Mouse (Mus musculus) hindbrain, embryonic 13.5 days (tissue): ENCODE measurements around the gene Sdk2. TPM values are rescaled to one million over a fixed set of nuclear protein-coding genes. Genes with fewer than 3 reads are reported as not detected.
A peak's percentile ranks its signal among the peaks of the same experiment; 100 is the strongest.

ENCODE experiments used
- ATAC-seq: fragments of 200-750 bp; cut with Nextera tagmentation; 2 replicates; pipeline ENCODE4 v1.8.0; 2017; ENCODE audit warnings: moderate TSS enrichment; ENCODE audit not compliant: low FRiP score
- H3K27ac ChIP-seq: fragments of 300-500 bp; sonication (generic); 2 replicates; pipeline ENCODE4 v1.5.1; 2015; ENCODE audit warnings: inconsistent platforms, mild to moderate bottlenecking, moderate library complexity
- H3K27me3 ChIP-seq: fragments of 300-500 bp; sonication (generic); 2 replicates; pipeline ENCODE4 v1.6.1; 2015; ENCODE audit warnings: mild to moderate bottlenecking, inconsistent platforms
- H3K36me3 ChIP-seq: fragments of 300-500 bp; sonication (generic); 2 replicates; pipeline ENCODE4 v1.6.1; 2015; ENCODE audit warnings: mild to moderate bottlenecking, inconsistent platforms
- H3K4me1 ChIP-seq: fragments of 300-500 bp; sonication (generic); replicated peaks from 2 replicates; pipeline ENCODE4 v1.6.1; 2015; ENCODE audit warnings: inconsistent platforms
- H3K4me2 ChIP-seq: fragments of 300-500 bp; sonication (generic); 2 replicates; pipeline ENCODE4 v1.6.1; 2015; ENCODE audit warnings: inconsistent platforms, mild to moderate bottlenecking, moderate library complexity
- H3K4me3 ChIP-seq: fragments of 300-500 bp; sonication (generic); 2 replicates; pipeline ENCODE4 v1.5.1; 2015; ENCODE audit warnings: mild to moderate bottlenecking, inconsistent platforms
- H3K9ac ChIP-seq: fragments of 300-500 bp; sonication (generic); 2 replicates; pipeline ENCODE4 v1.6.1; 2015; ENCODE audit warnings: mild to moderate bottlenecking, inconsistent platforms
- H3K9me3 ChIP-seq: fragments of 300-500 bp; sonication (generic); 2 replicates; pipeline ENCODE4 v1.6.1; 2016; ENCODE audit warnings: inconsistent platforms
- WGBS: fragments of 180-500 bp; shearing (Covaris S2); methylation state at CpG from one replicate; pipeline ENCODE4 v1.1.7; 2015; 5-methylcytosine and 5-hydroxymethylcytosine counted together
- polyA plus RNA-seq: library from polyadenylated mRNA; unstranded; fragments of >200 nt; fragmentation: Nextera tagmentation; extraction: Ambion mirVana; gene quantifications from 2 replicates; pipeline ENCODE4 v1.2.1, GENCODE M21; 2015

Gene Sdk2
- polyA plus RNA-seq, 1 experiment from 2014 or later: 4.2 TPM

GRCm38 (mm10) chr11:113811546-113812339 is 255.1 kb downstream of the Sdk2 start:
- H3K9ac ChIP-seq: no peak overlapping the region
- no peak overlapping the region for H3K4me2 ChIP-seq
- no peaks in the 10 kb centered on the region for H3K27me3 ChIP-seq
- H3K9me3 ChIP-seq: no peaks in the 10 kb centered on the region
- H3K4me3 ChIP-seq: no peak overlapping the region
- no peak; the same call in 1 of the 2 replicates for ATAC-seq
- peaks cover 17% of the 10 kb centered on the region for H3K4me1 ChIP-seq
- WGBS: 63% methylated on average over 20 of the region's 20 CpGs
- H3K27ac ChIP-seq: no peak overlapping the region
- H3K36me3 ChIP-seq: 0 out of 2 replicates have a peak, but pooled peaks cover 4% of the 10 kb centered on the region

- ATAC-seq: peak; percentile 84
- 41% methylated on average over 24 of the region's 24 CpGs for WGBS
Measured at GRCm38 (mm10) chr11:113810638-113811545, 256.0 kb downstream of the Sdk2 start.

GRCm38 (mm10) chr11:113807086-113807485 is 259.8 kb downstream of the Sdk2 start:
- ATAC-seq: no peak
- H3K9me3 ChIP-seq: no peaks in the 10 kb centered on the region
- no peak overlapping the region; the same call in 1 of the 2 replicates for H3K27ac ChIP-seq
- 24% methylated on average over 9 of the region's 9 CpGs for WGBS
- H3K4me1 ChIP-seq: peaks cover 37% of the 10 kb centered on the region
- no peak overlapping the region for H3K4me2 ChIP-seq
- no peak overlapping the region for H3K9ac ChIP-seq
- H3K36me3 ChIP-seq: 0 out of 2 replicates have a peak, but pooled peaks cover 4% of the 10 kb centered on the region
- H3K4me3 ChIP-seq: no peak overlapping the region
- H3K27me3 ChIP-seq: no peaks in the 10 kb centered on the region; the same call in 1 of the 2 replicates

More at GRCm38 (mm10) chr11:113810638-113811545, 256.0 kb downstream of the Sdk2 start:
- Histone ChIP-seq H3K27me3 (no peaks in the 10 kb centered on the region; the same call in 1 of the 2 replicates), H3K27ac (no peak overlapping the region; the same call in 1 of the 2 replicates), H3K36me3 (0 out of 2 replicates have a peak, but pooled peaks cover 4% of the 10 kb centered on the region), H3K9me3 (no peaks in the 10 kb centered on the region), H3K4me1 (peaks cover 26% of the 10 kb centered on the region), H3K4me3 (no peak overlapping the region), H3K4me2 (no peak overlapping the region), H3K9ac (peak overlapping the region; percentile 56)

DNA sequence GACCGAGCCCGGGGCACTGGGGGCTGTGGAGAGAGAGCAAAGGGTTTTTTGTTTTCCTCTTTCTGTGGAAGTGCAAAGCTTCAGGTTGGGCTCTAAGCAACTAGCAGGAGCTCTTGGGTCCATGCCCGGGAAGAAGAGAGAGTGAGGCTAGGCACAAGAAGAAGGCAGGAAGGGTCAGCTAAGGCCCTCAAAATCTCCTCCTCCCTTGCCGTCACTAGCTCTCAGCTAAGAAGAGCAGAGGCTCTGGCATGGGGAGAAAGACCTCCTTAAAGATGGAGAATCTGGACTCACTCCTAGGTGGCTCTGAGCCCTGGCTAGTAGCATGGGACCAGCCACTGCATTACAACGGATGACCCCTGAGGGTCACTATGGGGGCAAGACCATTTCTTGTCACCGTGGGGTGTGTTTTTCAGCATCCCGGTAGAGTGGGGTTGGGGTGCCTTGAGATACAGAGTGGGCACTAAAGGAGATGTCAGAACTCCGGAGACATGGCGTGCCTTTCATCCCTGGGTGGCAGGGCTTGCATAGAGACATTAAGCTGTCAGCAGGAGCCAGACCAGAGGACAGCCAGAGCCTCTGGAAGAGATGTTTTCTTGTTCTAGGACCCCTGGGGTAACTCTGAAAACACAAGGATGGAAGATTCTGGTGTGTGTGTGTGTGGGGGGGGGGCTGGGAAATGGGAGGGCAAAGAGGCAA is 260.3 kb downstream of the Sdk2 start:
- H3K9me3 ChIP-seq: no peaks in the 10 kb centered on the region
- H3K4me1 ChIP-seq: peaks cover 38% of the 10 kb centered on the region
- H3K4me2 ChIP-seq: no peak overlapping the region
- ATAC-seq: no peak
- 0 out of 2 replicates have a peak, but pooled peaks cover 4% of the 10 kb centered on the region for H3K36me3 ChIP-seq
- H3K27ac ChIP-seq: no peak overlapping the region; the same call in 1 of the 2 replicates
- no peak overlapping the region; the same call in 1 of the 2 replicates for H3K9ac ChIP-seq
- no peak overlapping the region for H3K4me3 ChIP-seq
- no peaks in the 10 kb centered on the region; the same call in 1 of the 2 replicates for H3K27me3 ChIP-seq
- 39% methylated on average over 9 of the region's 9 CpGs for WGBS

- no peak overlapping the region for H3K4me3 ChIP-seq
- ATAC-seq: no peak
- H3K27ac ChIP-seq: no peak overlapping the region
- peak overlapping the region; percentile 19; the same call in 1 of the 2 replicates for H3K9ac ChIP-seq
- peaks cover 39% of the 10 kb centered on the region for H3K4me1 ChIP-seq
- 0 out of 2 replicates have a peak, but pooled peaks cover 4% of the 10 kb centered on the region for H3K36me3 ChIP-seq
- no peak overlapping the region for H3K4me2 ChIP-seq
- H3K27me3 ChIP-seq: peaks cover 2% of the 10 kb centered on the region; the same call in 1 of the 2 replicates
- 70% methylated on average over 10 of the region's 10 CpGs for WGBS
- no peaks in the 10 kb centered on the region for H3K9me3 ChIP-seq
Measured at GRCm38 (mm10) chr11:113805974-113806373, 260.9 kb downstream of the Sdk2 start.

DNA sequence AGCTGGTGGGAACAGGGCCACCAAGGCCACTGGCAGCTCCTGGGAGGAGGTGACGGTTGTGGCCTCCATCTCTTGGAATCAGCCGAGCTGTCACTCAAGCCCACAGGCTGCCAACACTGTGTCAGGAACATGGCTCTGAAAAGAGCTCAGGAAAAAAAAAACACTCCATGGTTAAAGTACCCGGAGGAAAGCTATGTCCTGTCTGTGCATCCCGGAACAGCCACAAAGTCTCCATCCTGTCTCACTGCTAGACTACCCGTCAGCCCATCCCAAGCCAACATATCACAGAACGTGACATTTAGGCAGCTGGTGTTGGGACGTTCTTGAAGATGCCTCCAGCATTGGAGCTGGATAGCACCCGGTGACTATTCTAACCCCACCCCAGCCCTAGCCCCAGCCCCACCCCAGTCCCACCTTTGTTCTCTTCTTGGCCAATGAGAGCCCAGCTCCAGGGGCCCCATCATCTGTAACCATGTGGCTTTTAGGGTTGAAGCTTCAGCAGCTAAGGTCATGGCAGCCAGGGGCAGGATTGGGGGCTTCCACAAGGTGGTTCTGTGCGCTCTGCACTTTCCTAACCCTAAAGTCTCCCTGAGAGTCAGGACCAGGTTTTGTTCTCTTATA is 263.4 kb downstream of the Sdk2 start:
- peaks cover 10% of the 10 kb centered on the region; the same call in 1 of the 2 replicates for H3K36me3 ChIP-seq
- ATAC-seq: no peak
- no peak overlapping the region for H3K4me2 ChIP-seq
- H3K27me3 ChIP-seq: peaks cover 3% of the 10 kb centered on the region; the same call in 1 of the 2 replicates
- H3K4me3 ChIP-seq: no peak overlapping the region
- H3K27ac ChIP-seq: no peak overlapping the region
- H3K9me3 ChIP-seq: no peaks in the 10 kb centered on the region
- 66% methylated on average over 9 of the region's 9 CpGs for WGBS
- no peak overlapping the region for H3K9ac ChIP-seq
- H3K4me1 ChIP-seq: peaks cover 41% of the 10 kb centered on the region

DNA sequence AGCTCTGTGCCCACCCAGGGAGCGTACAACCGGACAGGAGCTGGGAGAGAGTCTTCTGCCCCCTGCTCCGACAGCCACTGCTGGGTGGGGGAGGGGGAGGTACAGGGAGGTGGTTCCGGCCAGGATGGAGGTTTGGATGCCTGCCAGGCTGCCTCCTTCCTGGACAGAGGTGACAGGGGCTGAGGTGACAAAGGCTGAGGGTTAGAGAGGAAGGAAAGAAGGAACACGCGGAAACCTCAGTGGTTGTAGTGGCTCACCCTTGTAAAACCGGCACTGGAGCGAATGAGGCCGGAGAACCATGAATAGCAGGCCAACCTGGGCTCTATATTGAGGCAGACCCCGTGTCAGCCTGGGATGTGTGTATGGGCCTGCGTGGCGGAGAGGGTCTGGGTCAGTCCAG is 264.4 kb downstream of the Sdk2 start:
- no peak overlapping the region for H3K4me3 ChIP-seq
- no peaks in the 10 kb centered on the region for H3K9me3 ChIP-seq
- peaks cover 3% of the 10 kb centered on the region; the same call in 1 of the 2 replicates for H3K27me3 ChIP-seq
- H3K4me2 ChIP-seq: no peak overlapping the region
- no peak overlapping the region for H3K9ac ChIP-seq
- peaks cover 10% of the 10 kb centered on the region; the same call in 1 of the 2 replicates for H3K36me3 ChIP-seq
- ATAC-seq: no peak
- peaks cover 50% of the 10 kb centered on the region for H3K4me1 ChIP-seq
- 50% methylated on average over 12 of the region's 12 CpGs for WGBS
- H3K27ac ChIP-seq: no peak overlapping the region

GRCm38 (mm10) chr11:113800026-113800425 is 266.8 kb downstream of the Sdk2 start:
- H3K4me3 ChIP-seq: no peak overlapping the region
- H3K4me1 ChIP-seq: peaks cover 42% of the 10 kb centered on the region
- H3K9me3 ChIP-seq: no peaks in the 10 kb centered on the region
- no peak overlapping the region for H3K27ac ChIP-seq
- peaks cover 10% of the 10 kb centered on the region; the same call in 1 of the 2 replicates for H3K36me3 ChIP-seq
- H3K27me3 ChIP-seq: 0 out of 2 replicates have a peak, but pooled peaks cover 3% of the 10 kb centered on the region
- no peak overlapping the region for H3K9ac ChIP-seq
- no peak overlapping the region for H3K4me2 ChIP-seq
- 98% methylated on average over 12 of the region's 12 CpGs for WGBS
- ATAC-seq: no peak

- 31% methylated on average over 14 of the region's 14 CpGs for WGBS
Measured at GRCm38 (mm10) chr11:113799041-113799447, 267.8 kb downstream of the Sdk2 start.

DNA sequence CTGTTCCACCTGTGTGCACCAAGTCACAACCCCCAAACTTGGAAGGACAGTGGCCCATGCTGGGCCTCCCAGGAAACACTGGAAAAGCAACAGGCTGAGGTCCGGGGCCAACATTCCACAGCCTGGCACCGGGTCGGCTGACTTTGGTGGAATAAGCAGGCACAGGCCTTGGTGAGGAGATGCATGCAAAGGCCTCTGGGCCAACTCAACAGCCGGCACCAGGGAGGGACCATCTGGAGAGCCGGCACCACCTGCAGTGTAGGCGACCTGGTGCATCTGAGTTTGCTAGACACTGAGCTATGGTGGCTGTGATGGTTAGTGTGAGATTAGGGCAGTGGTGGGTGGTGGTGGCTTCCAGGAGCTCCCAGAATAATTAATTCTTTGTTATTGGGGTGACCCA is 268.8 kb downstream of the Sdk2 start:
- WGBS: 51% methylated on average over 6 of the region's 6 CpGs
- Histone ChIP-seq H3K36me3 (peaks cover 22% of the 10 kb centered on the region), H3K4me1 (peaks cover 42% of the 10 kb centered on the region), H3K27me3 (0 out of 2 replicates have a peak, but pooled peaks cover 3% of the 10 kb centered on the region), H3K9me3 (no peaks in the 10 kb centered on the region), H3K4me2 (no peak overlapping the region), H3K4me3 (no peak overlapping the region), H3K9ac (no peak overlapping the region), H3K27ac (0 out of 2 replicates have a peak overlapping the region, but pooled peaks have one; percentile 40)
- no peak for ATAC-seq

More at GRCm38 (mm10) chr11:113799041-113799447, 267.8 kb downstream of the Sdk2 start:
- Histone ChIP-seq H3K9me3 (no peaks in the 10 kb centered on the region), H3K27ac (no peak overlapping the region), H3K27me3 (0 out of 2 replicates have a peak, but pooled peaks cover 3% of the 10 kb centered on the region), H3K4me3 (no peak overlapping the region), H3K36me3 (peaks cover 16% of the 10 kb centered on the region; the same call in 1 of the 2 replicates), H3K4me1 (peaks cover 42% of the 10 kb centered on the region), H3K9ac (no peak overlapping the region), H3K4me2 (no peak overlapping the region)
- no peak for ATAC-seq
